Mouse (Mus musculus): Measurements from ENCODE around the gene H2al1c. TPM values are rescaled to one million over a fixed set of nuclear protein-coding genes. Genes with fewer than 3 reads are reported as not detected.

The H2al1c gene
- total RNA-seq, 2 experiments from 2014 or later = not detected

Other genes starting within 250 kb of the H2al1c start
- not detected in 2 replicates for gene H2al1a, start 6.4 kb upstream of the H2al1c start, total RNA-seq (2015; ENCODE audit: low replicate concordance)
- gene H2al1a, start 6.4 kb upstream of the H2al1c start, total RNA-seq (2017; ENCODE audit: low replicate concordance) = not detected in 2 replicates
- not detected in 2 replicates for gene H2al1b, start 3.2 kb upstream of the H2al1c start, total RNA-seq (2015; ENCODE audit: low replicate concordance)
- not detected in 2 replicates for gene H2al1b, start 3.2 kb upstream of the H2al1c start, total RNA-seq (2017; ENCODE audit: low replicate concordance)
- not detected in 2 replicates for gene H2al1d, start 3.2 kb downstream of the H2al1c start, total RNA-seq (2015; ENCODE audit: low replicate concordance)
- gene H2al1d, start 3.2 kb downstream of the H2al1c start, total RNA-seq (2017; ENCODE audit: low replicate concordance) = not detected in 2 replicates
- gene H2al1e, start 6.3 kb downstream of the H2al1c start, total RNA-seq (2015; ENCODE audit: low replicate concordance) = not detected in 2 replicates
- not detected in 2 replicates for gene H2al1e, start 6.3 kb downstream of the H2al1c start, total RNA-seq (2017; ENCODE audit: low replicate concordance)
- gene H2al1f, start 9.5 kb downstream of the H2al1c start, total RNA-seq (2015; ENCODE audit: low replicate concordance) = not detected in 2 replicates
- not detected in 2 replicates for gene H2al1f, start 9.5 kb downstream of the H2al1c start, total RNA-seq (2017; ENCODE audit: low replicate concordance)
- gene H2al1g, start 12.6 kb downstream of the H2al1c start, total RNA-seq (2015; ENCODE audit: low replicate concordance) = not detected in 2 replicates
- gene H2al1g, start 12.6 kb downstream of the H2al1c start, total RNA-seq (2017; ENCODE audit: low replicate concordance) = not detected in 2 replicates
- gene H2al1h, start 15.8 kb downstream of the H2al1c start, total RNA-seq (2015; ENCODE audit: low replicate concordance) = not detected in 2 replicates
- not detected in 2 replicates for gene H2al1h, start 15.8 kb downstream of the H2al1c start, total RNA-seq (2017; ENCODE audit: low replicate concordance)
- not detected in 2 replicates for gene H2al1i, start 19.0 kb downstream of the H2al1c start, total RNA-seq (2015; ENCODE audit: low replicate concordance)
- gene H2al1i, start 19.0 kb downstream of the H2al1c start, total RNA-seq (2017; ENCODE audit: low replicate concordance) = not detected in 2 replicates
- gene H2al1j, start 22.2 kb downstream of the H2al1c start, total RNA-seq (2015; ENCODE audit: low replicate concordance) = not detected in 2 replicates
- gene H2al1j, start 22.2 kb downstream of the H2al1c start, total RNA-seq (2017; ENCODE audit: low replicate concordance) = not detected in 2 replicates